Mouse (Mus musculus): Measurements from ENCODE around the gene Erbin. TPM values are rescaled to one million over a fixed set of nuclear protein-coding genes. Genes with fewer than 3 reads are reported as not detected.

The Erbin gene
- polyA plus RNA-seq, 1 experiment from 2014 or later, result 19.0 TPM

GRCm38 (mm10) chr13:103875823-103876514 lies 44.3 kb downstream of the Erbin start:
- no peak overlapping the region for H3K27ac ChIP-seq (ENCODE audit: low read length)
- H3K27me3 ChIP-seq (replicated peaks; ENCODE audit: insufficient read depth, low read length), result no peaks in the 10 kb centered on the region
- 77% methylated on average over 6 of the region's 6 CpGs for WGBS
- H3K4me1 ChIP-seq (ENCODE audit: insufficient read depth, low read depth, low read length), result no peaks in the 10 kb centered on the region
- no peak for ATAC-seq
- TF ChIP-seq CTCF (IDR thresholded peaks at IDR 0.05) (no peak), EP300 (IDR thresholded peaks at IDR 0.05) (no peak)
- no peak for DNase-seq (ENCODE audit: low spot score)
- no peak overlapping the region for H3K9ac ChIP-seq (replicated peaks; ENCODE audit: low read depth)
- H3K9me3 ChIP-seq (ENCODE audit: low read length), result no peaks in the 10 kb centered on the region
- no peak overlapping the region for H3K4me3 ChIP-seq (ENCODE audit: low read depth, low read length)
- peaks cover 7% of the 10 kb centered on the region; the same call in 1 of the 2 replicates for H3K36me3 ChIP-seq (ENCODE audit: insufficient read depth, low read length)
- no peak overlapping the region for H3K4me2 ChIP-seq (replicated peaks; ENCODE audit: low read depth, low read length)

- no peaks in the 10 kb centered on the region for H3K9me3 ChIP-seq (ENCODE audit: low read length)
- DNase-seq (ENCODE audit: low spot score) (peak; percentile 34), ATAC-seq (no peak)
- no peak overlapping the region for H3K4me2 ChIP-seq (replicated peaks; ENCODE audit: low read depth, low read length)
- no peak for TF ChIP-seq CTCF (IDR thresholded peaks at IDR 0.05)
- no peak for TF ChIP-seq EP300 (IDR thresholded peaks at IDR 0.05)
- 0 out of 2 replicates have a peak, but pooled peaks cover 2% of the 10 kb centered on the region for H3K36me3 ChIP-seq (ENCODE audit: insufficient read depth, low read length)
- no peak overlapping the region for H3K4me3 ChIP-seq (ENCODE audit: low read depth, low read length)
- no peak overlapping the region for H3K27ac ChIP-seq (ENCODE audit: low read length)
- H3K4me1 ChIP-seq (ENCODE audit: insufficient read depth, low read depth, low read length), result no peaks in the 10 kb centered on the region
- no peak overlapping the region for H3K9ac ChIP-seq (replicated peaks; ENCODE audit: low read depth)
- 45% methylated on average over 3 of the region's 3 CpGs for WGBS
- no peaks in the 10 kb centered on the region for H3K27me3 ChIP-seq (replicated peaks; ENCODE audit: insufficient read depth, low read length)
Measured at GRCm38 (mm10) chr13:103870786-103871185, 49.5 kb downstream of the Erbin start.

GRCm38 (mm10) chr13:103870117-103870516 lies 50.2 kb downstream of the Erbin start:
- Histone ChIP-seq H3K4me2 (replicated peaks; ENCODE audit: low read depth, low read length) (no peak overlapping the region), H3K9ac (replicated peaks; ENCODE audit: low read depth) (no peak overlapping the region), H3K4me3 (ENCODE audit: low read depth, low read length) (no peak overlapping the region), H3K4me1 (ENCODE audit: insufficient read depth, low read depth, low read length) (no peaks in the 10 kb centered on the region), H3K9me3 (ENCODE audit: low read length) (no peaks in the 10 kb centered on the region), H3K36me3 (ENCODE audit: insufficient read depth, low read length) (0 out of 2 replicates have a peak, but pooled peaks cover 3% of the 10 kb centered on the region), H3K27me3 (replicated peaks; ENCODE audit: insufficient read depth, low read length) (no peaks in the 10 kb centered on the region), H3K27ac (ENCODE audit: low read length) (no peak overlapping the region)
- DNase-seq (ENCODE audit: low spot score) (no peak), ATAC-seq (no peak)
- 90% methylated on average over 1 of the region's 1 CpGs for WGBS
- no peak for TF ChIP-seq EP300 (IDR thresholded peaks at IDR 0.05)
- no peak for TF ChIP-seq CTCF (IDR thresholded peaks at IDR 0.05)

GRCm38 (mm10) chr13:103868875-103869274 lies 51.4 kb downstream of the Erbin start:
- H3K27ac ChIP-seq (ENCODE audit: low read length), result no peak overlapping the region
- no peaks in the 10 kb centered on the region for H3K27me3 ChIP-seq (replicated peaks; ENCODE audit: insufficient read depth, low read length)
- DNase-seq (ENCODE audit: low spot score), result no peak
- no peak for ATAC-seq
- no peak overlapping the region for H3K4me2 ChIP-seq (replicated peaks; ENCODE audit: low read depth, low read length)
- H3K9ac ChIP-seq (replicated peaks; ENCODE audit: low read depth), result no peak overlapping the region
- no peak overlapping the region for H3K4me3 ChIP-seq (ENCODE audit: low read depth, low read length)
- H3K9me3 ChIP-seq (ENCODE audit: low read length), result no peaks in the 10 kb centered on the region
- whole genome bisulfite sequencing, result 43% methylated on average over 1 of the region's 1 CpGs
- TF ChIP-seq EP300 (IDR thresholded peaks at IDR 0.05) (no peak), CTCF (IDR thresholded peaks at IDR 0.05) (no peak)
- no peaks in the 10 kb centered on the region for H3K4me1 ChIP-seq (ENCODE audit: insufficient read depth, low read depth, low read length)
- 0 out of 2 replicates have a peak, but pooled peaks cover 3% of the 10 kb centered on the region for H3K36me3 ChIP-seq (ENCODE audit: insufficient read depth, low read length)

GRCm38 (mm10) chr13:103862041-103862440 lies 58.3 kb downstream of the Erbin start:
- ATAC-seq, result no peak

GRCm38 (mm10) chr13:103859041-103859440 lies 61.3 kb downstream of the Erbin start:
- Histone ChIP-seq H3K36me3 (ENCODE audit: insufficient read depth, low read length) (peaks cover 4% of the 10 kb centered on the region; the same call in 1 of the 2 replicates), H3K9ac (replicated peaks; ENCODE audit: low read depth) (no peak overlapping the region), H3K27ac (ENCODE audit: low read length) (no peak overlapping the region), H3K9me3 (ENCODE audit: low read length) (no peaks in the 10 kb centered on the region), H3K4me3 (ENCODE audit: low read depth, low read length) (no peak overlapping the region), H3K4me2 (replicated peaks; ENCODE audit: low read depth, low read length) (no peak overlapping the region), H3K27me3 (replicated peaks; ENCODE audit: insufficient read depth, low read length) (no peaks in the 10 kb centered on the region), H3K4me1 (ENCODE audit: insufficient read depth, low read depth, low read length) (no peaks in the 10 kb centered on the region)
- 78% methylated on average over 2 of the region's 2 CpGs for WGBS
- TF ChIP-seq EP300 (IDR thresholded peaks at IDR 0.05) (no peak), CTCF (IDR thresholded peaks at IDR 0.05) (no peak)
- DNase-seq (ENCODE audit: low spot score) (no peak), ATAC-seq (no peak)

More at GRCm38 (mm10) chr13:103862041-103862440, 58.3 kb downstream of the Erbin start:
- Histone ChIP-seq H3K9ac (replicated peaks; ENCODE audit: low read depth) (no peak overlapping the region), H3K27ac (ENCODE audit: low read length) (no peak overlapping the region), H3K4me1 (ENCODE audit: insufficient read depth, low read depth, low read length) (no peaks in the 10 kb centered on the region), H3K4me2 (replicated peaks; ENCODE audit: low read depth, low read length) (no peak overlapping the region), H3K27me3 (replicated peaks; ENCODE audit: insufficient read depth, low read length) (no peaks in the 10 kb centered on the region), H3K4me3 (ENCODE audit: low read depth, low read length) (no peak overlapping the region), H3K9me3 (ENCODE audit: low read length) (no peaks in the 10 kb centered on the region), H3K36me3 (ENCODE audit: insufficient read depth, low read length) (0 out of 2 replicates have a peak, but pooled peaks cover 3% of the 10 kb centered on the region)
- TF ChIP-seq EP300 (IDR thresholded peaks at IDR 0.05), result no peak
- no peak for TF ChIP-seq CTCF (IDR thresholded peaks at IDR 0.05)
- WGBS, result 73% methylated on average over 4 of the region's 4 CpGs
- no peak for DNase-seq (ENCODE audit: low spot score)

Measured in lung, postnatal 0 days (tissue).